Comparison of ENCODE assay signal across 26 mouse cellular contexts in genomic region chr5:125920965-125921364, GRCm38 (mm10).
A peak's percentile ranks its signal among the peaks of the same experiment; 100 is the strongest.
DNase-seq lines count a peak whose midpoint lies in the region; ATAC-seq and TF ChIP-seq lines count a peak whose summit lies in the region.
"Had no signal": no experiment of that assay in that cellular context is flagged by ENCODE, and none has a peak within 500 bp of the region (broad histone marks: within the 10 kb centered on the region; RNA-seq: fewer than 3 reads in every experiment).

No protein-coding gene starts in this region.

- ATAC-seq in forebrain, embryonic 13.5 days, result peak; percentile 63; the same call in 1 of the 2 replicates
- no peak for ATAC-seq in forebrain, postnatal 0 days
- no peak; the same call in 1 of the 2 replicates for ATAC-seq in midbrain, embryonic 14.5 days (ENCODE audit: low FRiP score, low TSS enrichment)
- ATAC-seq: intestine, postnatal 0 days; liver, embryonic 12.5 days; liver, postnatal 0 days had no signal

- peak overlapping the region; percentile 24 for H3K4me2 ChIP-seq in forebrain, embryonic 13.5 days
- no peak overlapping the region for H3K4me2 ChIP-seq in forebrain, postnatal 0 days (ENCODE audit: low read depth)
- peak overlapping the region; percentile 19 for H3K4me2 ChIP-seq in midbrain, embryonic 14.5 days (ENCODE audit: low read length)
- H3K4me2 ChIP-seq: heart, embryonic 15.5 days; hindbrain, embryonic 12.5 days; liver, embryonic 12.5 days; stomach, embryonic 15.5 days had no signal

- no peaks in the 10 kb centered on the region for H3K36me3 ChIP-seq in forebrain, embryonic 13.5 days (ENCODE audit: poor library complexity, severe bottlenecking)
- H3K36me3 ChIP-seq in forebrain, embryonic 10.5 days (replicated peaks), result no peaks in the 10 kb centered on the region
- H3K36me3 ChIP-seq in forebrain, postnatal 0 days (ENCODE audit: insufficient read depth), result no peaks in the 10 kb centered on the region
- H3K36me3 ChIP-seq in midbrain, embryonic 14.5 days (ENCODE audit: control insufficient read depth, insufficient read depth, low read length), result no peaks in the 10 kb centered on the region
- H3K36me3 ChIP-seq in thymus, adult 2 months (ENCODE audit: control insufficient read depth, insufficient read depth, low read length), result no peaks in the 10 kb centered on the region
- H3K36me3 ChIP-seq: G1E; heart, embryonic 10.5 days; heart, embryonic 15.5 days; hindbrain, embryonic 12.5 days; liver, embryonic 12.5 days; stomach, embryonic 15.5 days had no signal

- no peak overlapping the region for H3K9ac ChIP-seq in forebrain, embryonic 13.5 days
- no peak overlapping the region for H3K9ac ChIP-seq in forebrain, postnatal 0 days
- H3K9ac ChIP-seq in midbrain, embryonic 14.5 days (replicated peaks; ENCODE audit: low read length), result no peak overlapping the region
- H3K9ac ChIP-seq: heart, embryonic 15.5 days; hindbrain, embryonic 12.5 days; liver, embryonic 12.5 days; liver, postnatal 0 days; stomach, embryonic 15.5 days had no signal

- intact Hi-C loops in gastrocnemius, postnatal 14 days (cut with DNase I; ENCODE audit: low total_unique reads), result no loop called here
- intact Hi-C loops in gastrocnemius, adult 2 months (cut with DNase I), result no loop called here

- 0 out of 2 replicates have a peak overlapping the region, but pooled peaks have one; percentile 35 for H3K27ac ChIP-seq in forebrain, embryonic 13.5 days
- H3K27ac ChIP-seq in forebrain, embryonic 10.5 days, result no peak overlapping the region
- peak overlapping the region; percentile 6; the same call in 1 of the 2 replicates for H3K27ac ChIP-seq in forebrain, postnatal 0 days (ENCODE audit: low read depth, low read length)
- peak overlapping the region; percentile 49; the same call in 1 of the 2 replicates for H3K27ac ChIP-seq in midbrain, embryonic 14.5 days (replicated peaks; ENCODE audit: low read depth, low read length)
- no peak overlapping the region for H3K27ac ChIP-seq in thymus, adult 2 months (ENCODE audit: control insufficient read depth, insufficient read depth, low read length)
- no peak overlapping the region for H3K27ac ChIP-seq in gastrocnemius, adult 2 months
- H3K27ac ChIP-seq: heart, embryonic 10.5 days; heart, embryonic 15.5 days; hindbrain, embryonic 12.5 days; liver, embryonic 12.5 days; macrophage; stomach, embryonic 15.5 days had no signal

- no peak for TF ChIP-seq CTCF in brain, embryonic 14.5 days (IDR thresholded peaks at IDR 0.05; ENCODE audit: borderline replicate concordance, extremely low read depth, insufficient read depth, insufficient read length)
- TF ChIP-seq CTCF in forebrain, postnatal 0 days (IDR thresholded peaks at IDR 0.05; ENCODE audit: low read depth), result no peak
- no peak for TF ChIP-seq CTCF in thymus, adult 2 months (IDR thresholded peaks at IDR 0.05; ENCODE audit: borderline replicate concordance, control insufficient read depth, extremely low read depth, insufficient read depth, low read length, poor library complexity)
- TF ChIP-seq CTCF in gastrocnemius, adult 2 months (IDR thresholded peaks at IDR 0.05), result no peak

- no peak for TF ChIP-seq POLR2A in brain, embryonic 14.5 days (IDR thresholded peaks at IDR 0.05; ENCODE audit: borderline replicate concordance, extremely low read depth, insufficient read depth, insufficient read length, poor library complexity, severe bottlenecking)
- TF ChIP-seq POLR2A in thymus, adult 2 months (IDR thresholded peaks at IDR 0.05; ENCODE audit: control insufficient read depth, extremely low read depth, insufficient read depth, low read length, poor library complexity), result no peak

- 10% methylated on average over 11 of the region's 11 CpGs for WGBS in forebrain, embryonic 13.5 days
- WGBS in forebrain, embryonic 10.5 days, result 22% methylated on average over 11 of the region's 11 CpGs
- WGBS in forebrain, postnatal 0 days, result 8% methylated on average over 11 of the region's 11 CpGs
- 7% methylated on average over 11 of the region's 11 CpGs for WGBS in midbrain, embryonic 14.5 days
- 40% methylated on average over 11 of the region's 11 CpGs for WGBS in thymus, adult 2 months

- peaks cover 20% of the 10 kb centered on the region for H3K4me1 ChIP-seq in forebrain, embryonic 13.5 days
- H3K4me1 ChIP-seq in forebrain, embryonic 10.5 days, result peaks cover 16% of the 10 kb centered on the region
- 0 out of 2 replicates have a peak, but pooled peaks cover 5% of the 10 kb centered on the region for H3K4me1 ChIP-seq in forebrain, postnatal 0 days (ENCODE audit: insufficient read depth)
- H3K4me1 ChIP-seq in midbrain, embryonic 14.5 days (ENCODE audit: control insufficient read depth, insufficient read depth, low read length), result peaks cover 13% of the 10 kb centered on the region
- no peaks in the 10 kb centered on the region for H3K4me1 ChIP-seq in thymus, adult 2 months (replicated peaks; ENCODE audit: control insufficient read depth, insufficient read depth, low read length)
- H3K4me1 ChIP-seq: heart, embryonic 10.5 days; heart, embryonic 15.5 days; liver, embryonic 12.5 days; stomach, embryonic 15.5 days had no signal

- DNase-seq in forebrain, embryonic 10.5 days (ENCODE audit: extremely low spot score, low spot score), result no peak
- peak; percentile 77 for DNase-seq in brain, embryonic 14.5 days (ENCODE audit: low read depth)
- DNase-seq in forebrain, postnatal 0 days, result peak; percentile 38
- peak; percentile 64 for DNase-seq in midbrain, embryonic 14.5 days
- DNase-seq in thymus, adult 2 months, result no peak
- no peak for DNase-seq in gastrocnemius, postnatal 14 days
- DNase-seq in gastrocnemius, adult 2 months, result no peak
- DNase-seq: adrenal gland, adult 8-10 months; cerebellum, adult 9-10 months; cerebellum, postnatal 36 days; gastrocnemius, postnatal 10 days; heart, adult 11 months; heart, postnatal 36 days; kidney, postnatal 14 days; liver, postnatal 0 days; right cerebral cortex, postnatal 14 days; thymus, postnatal 14 days had no signal

- no peak overlapping the region for H3K4me3 ChIP-seq in forebrain, embryonic 13.5 days
- H3K4me3 ChIP-seq in forebrain, embryonic 10.5 days, result no peak overlapping the region
- no peak overlapping the region for H3K4me3 ChIP-seq in forebrain, postnatal 0 days (ENCODE audit: low read depth, low read length)
- H3K4me3 ChIP-seq in midbrain, embryonic 14.5 days (replicated peaks; ENCODE audit: low read depth, low read length), result no peak overlapping the region
- no peak overlapping the region for H3K4me3 ChIP-seq in thymus, adult 2 months (ENCODE audit: control insufficient read depth, insufficient read depth, low read length)
- no peak overlapping the region for H3K4me3 ChIP-seq in gastrocnemius, adult 2 months
- H3K4me3 ChIP-seq: heart, embryonic 10.5 days; heart, embryonic 15.5 days; hindbrain, embryonic 12.5 days; liver, embryonic 12.5 days; stomach, embryonic 15.5 days had no signal

- H3K9me3 ChIP-seq in forebrain, embryonic 13.5 days (replicated peaks), result no peaks in the 10 kb centered on the region
- H3K9me3 ChIP-seq in forebrain, embryonic 10.5 days, result no peaks in the 10 kb centered on the region
- H3K9me3 ChIP-seq in forebrain, postnatal 0 days (ENCODE audit: low read length), result no peaks in the 10 kb centered on the region
- no peaks in the 10 kb centered on the region for H3K9me3 ChIP-seq in midbrain, embryonic 14.5 days (ENCODE audit: control insufficient read depth, low read length)
- H3K9me3 ChIP-seq: hindbrain, embryonic 12.5 days; stomach, embryonic 15.5 days had no signal

- no peaks in the 10 kb centered on the region for H3K27me3 ChIP-seq in forebrain, embryonic 13.5 days
- no peaks in the 10 kb centered on the region for H3K27me3 ChIP-seq in forebrain, embryonic 10.5 days (ENCODE audit: poor library complexity, severe bottlenecking)
- H3K27me3 ChIP-seq in forebrain, postnatal 0 days (ENCODE audit: insufficient read depth, low read length), result no peaks in the 10 kb centered on the region; the same call in 1 of the 2 replicates
- no peaks in the 10 kb centered on the region for H3K27me3 ChIP-seq in midbrain, embryonic 14.5 days (ENCODE audit: control insufficient read depth, insufficient read depth, low read length)
- no peaks in the 10 kb centered on the region for H3K27me3 ChIP-seq in thymus, adult 2 months (ENCODE audit: control insufficient read depth, insufficient read depth, low read length)
- H3K27me3 ChIP-seq: heart, embryonic 15.5 days; liver, embryonic 12.5 days; stomach, embryonic 15.5 days had no signal

Comparison
In these comparisons a context has a peak if more than half of its experiments do, and no peak if none do; other contexts are left out.
1. H3K27ac ChIP-seq: peak in forebrain, embryonic 13.5 days (single experiment), forebrain, postnatal 0 days (single experiment) and midbrain, embryonic 14.5 days (single experiment); none in forebrain, embryonic 10.5 days (single experiment), thymus, adult 2 months (single experiment) and gastrocnemius, adult 2 months (single experiment).
2. DNase-seq: peak in brain, embryonic 14.5 days (single experiment), forebrain, postnatal 0 days (single experiment) and midbrain, embryonic 14.5 days (single experiment); none in forebrain, embryonic 10.5 days (single experiment), thymus, adult 2 months (single experiment), gastrocnemius, postnatal 14 days (single experiment) and gastrocnemius, adult 2 months (single experiment).